Mouse (Mus musculus) embryonic stem cell, embryonic (primary cell): ENCODE results near the gene Rasgef1c.

Experiments
- CTCF ChIA-PET, 4 experiments: fragments of 300-600 bp in 2 of 4; fragments of 350-600 bp in 2 of 4; sonication (Branson Sonifier 250); formaldehyde crosslinking; loops; one replicate each; lab custom pipeline; 2022; ENCODE audit warnings: inconsistent platforms in 2 of 4; lab: Charles Lee
- POLR2A ChIA-PET, 4 experiments: fragments of 300-600 bp in 2 of 4; fragments of 350-600 bp in 2 of 4; sonication (Branson Sonifier 250); formaldehyde crosslinking; loops; one replicate each; lab custom pipeline; 2022; ENCODE audit warnings: antibody characterized with exemption in 4 of 4, inconsistent platforms in 1 of 4; lab: Charles Lee

The Rasgef1c gene

GRCm38 (mm10) chr11:49901659-49902458 is at the start of gene Rasgef1c:
Rasgef1c (plus strand) TSS chr11:49901835.
- ChIA-PET POLR2A (interaction anchor here in 2 of 4 experiments (0.8 to 1.1 kb wide), 2 partner anchors 30 to 54 kb away, joined by 3 read pairs; no protein-coding TSS in a partner anchor), CTCF (interaction anchor here in 2 of 4 experiments (0.6 to 4.0 kb wide), 4 partner anchors 54 to 470 kb away, joined by 3 to 18 read pairs (median 4); no protein-coding TSS in a partner anchor)

- ChIA-PET CTCF (interaction anchor here in 3 of 4 experiments (0.6 to 1.3 kb wide), 3 partner anchors 9 to 650 kb away, joined by 3 read pairs; no protein-coding TSS in a partner anchor), POLR2A (interaction anchor here in 2 of 4 experiments (0.9 to 1.8 kb wide), 2 partner anchors 12 to 14 kb away, joined by 4 read pairs; no protein-coding TSS in a partner anchor)
These were observed 46.5 kb upstream of the Rasgef1c start for GRCm38 (mm10) chr11:49855144-49855543.

- POLR2A ChIA-PET, result no interaction called here
- CTCF ChIA-PET, result interaction anchor here in 1 of 4 experiments (0.7 to 1.2 kb wide), 2 partner anchors 10 to 14 kb away, joined by 3 to 5 read pairs; no protein-coding TSS in a partner anchor
These were observed 40.5 kb upstream of the Rasgef1c start for GRCm38 (mm10) chr11:49861139-49861538.

GRCm38 (mm10) chr11:49863926-49864325 is 37.7 kb upstream of the Rasgef1c start:
- POLR2A ChIA-PET, result interaction anchor here in 1 of 4 experiments (1.1 kb wide), 1 partner anchor 11 kb away, joined by 3 read pairs; no protein-coding TSS in a partner anchor
- CTCF ChIA-PET, result interaction anchor here in 2 of 4 experiments (1.2 to 1.4 kb wide), 3 partner anchors 8 to 211 kb away, joined by 3 to 4 read pairs (median 3); no protein-coding TSS in a partner anchor

DNA sequence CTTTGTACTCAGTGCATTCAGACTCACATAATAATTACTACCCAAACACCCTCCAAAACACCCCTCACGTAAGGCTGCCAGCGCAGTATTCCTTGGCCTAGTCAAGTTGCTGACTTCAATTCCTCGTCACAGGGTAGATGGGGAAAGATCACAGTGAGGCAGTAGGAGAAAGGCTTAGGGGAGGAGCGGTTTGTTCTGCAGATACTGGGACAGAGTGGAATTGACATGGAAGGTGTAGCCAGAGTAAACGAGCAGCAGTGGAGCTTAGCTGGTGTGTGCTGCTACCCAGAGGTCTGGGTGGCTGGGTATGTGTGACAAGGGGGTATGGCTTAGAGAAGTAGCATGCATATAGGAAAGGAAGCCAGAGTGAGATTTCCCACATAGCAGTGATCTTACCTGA is 34.3 kb upstream of the Rasgef1c start:
- ChIA-PET CTCF (interaction anchor here in 1 of 4 experiments (1.8 kb wide), 1 partner anchor 231 kb away, joined by 3 read pairs; no protein-coding TSS in a partner anchor), POLR2A (no interaction called here)

DNA sequence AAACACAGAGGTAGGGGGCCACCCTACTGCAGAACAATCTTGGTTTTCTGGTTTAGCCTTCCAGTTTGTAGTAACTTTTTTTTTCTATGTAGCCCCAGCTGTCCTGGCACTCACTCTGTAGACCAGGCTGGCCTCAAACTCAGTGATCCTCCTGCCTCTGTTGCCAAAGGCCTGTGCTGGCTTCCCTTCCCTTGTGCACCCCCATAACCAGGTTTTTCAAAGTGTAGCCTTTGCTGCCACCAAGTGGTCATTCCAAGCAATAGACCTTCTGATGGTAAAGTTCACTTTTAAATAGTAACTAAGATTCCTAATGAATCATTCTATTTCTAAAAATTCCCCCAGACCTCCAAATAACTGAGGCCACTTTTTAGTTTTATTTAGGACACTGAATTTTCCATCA is 31.9 kb upstream of the Rasgef1c start:
- CTCF ChIA-PET, result interaction anchor here in 3 of 4 experiments (0.5 to 1.3 kb wide), 7 partner anchors 19 to 236 kb away, joined by 3 to 5 read pairs (median 4); no protein-coding TSS in a partner anchor
- POLR2A ChIA-PET, result no interaction called here

GRCm38 (mm10) chr11:49871914-49872313 is 29.7 kb upstream of the Rasgef1c start:
- CTCF ChIA-PET, result interaction anchor here (0.5 to 2.2 kb wide), 45 partner anchors 8 to 268 kb away, joined by 3 to 22 read pairs (median 4); partner anchors contain the start of gene Mapk9 (in 1 of the 4)

GRCm38 (mm10) chr11:49872779-49873178 is 28.9 kb upstream of the Rasgef1c start:
- ChIA-PET CTCF (interaction anchor here in 1 of 4 experiments (1.0 kb wide), 1 partner anchor 26 kb away, joined by 3 read pairs; the partner anchor contains the start of gene Mapk9), POLR2A (no interaction called here)

More at GRCm38 (mm10) chr11:49871914-49872313, 29.7 kb upstream of the Rasgef1c start:
- POLR2A ChIA-PET, result interaction anchor here in 3 of 4 experiments (0.6 to 1.2 kb wide), 5 partner anchors 30 to 220 kb away, joined by 3 to 4 read pairs (median 4); no protein-coding TSS in a partner anchor

DNA sequence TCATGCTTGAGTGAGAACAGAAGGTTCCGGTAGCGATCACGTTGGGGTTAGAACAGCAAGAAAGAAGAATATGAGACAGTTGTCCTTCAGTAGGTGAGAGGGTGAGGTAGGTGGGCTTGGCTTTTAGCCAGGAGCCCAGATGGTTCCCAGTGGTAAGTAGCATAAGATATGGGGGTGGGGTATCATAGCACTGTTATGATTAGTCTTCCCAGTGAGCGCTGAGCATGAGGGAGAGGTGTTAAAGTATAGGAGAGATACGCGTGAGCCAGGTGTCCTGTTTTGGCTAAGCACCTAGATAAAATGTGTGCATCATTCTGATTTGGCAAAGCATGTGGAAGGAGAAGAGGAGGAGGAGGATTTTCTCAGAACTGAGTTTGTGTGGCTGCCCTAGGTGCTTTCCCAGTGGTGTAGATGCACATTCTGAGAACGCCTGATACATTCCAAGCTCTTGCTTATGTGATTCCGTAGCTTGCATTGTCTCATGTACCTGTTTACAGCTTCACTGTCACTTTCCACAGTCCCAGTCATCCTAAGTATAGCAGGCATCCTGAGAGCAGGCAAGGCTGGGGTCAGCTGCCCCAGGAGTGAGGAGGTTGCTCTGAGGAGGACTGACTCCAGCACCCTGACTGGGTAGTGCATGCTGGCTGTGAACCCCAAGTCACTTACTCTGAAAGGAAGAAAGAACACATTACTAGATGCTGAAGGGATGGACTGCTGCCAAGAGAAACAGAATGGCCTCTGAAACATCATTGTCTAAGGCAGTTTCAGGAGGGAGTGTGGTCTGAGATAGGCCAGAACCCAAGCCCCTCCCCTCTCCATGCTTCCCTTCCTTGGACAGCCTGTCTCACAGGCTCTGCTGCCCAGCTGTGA is 24.5 kb upstream of the Rasgef1c start:
- ChIA-PET POLR2A (no interaction called here), CTCF (interaction anchor here in 1 of 4 experiments (1.1 kb wide), 1 partner anchor 84 kb away, joined by 4 read pairs; no protein-coding TSS in a partner anchor)

- POLR2A ChIA-PET, result no interaction called here
- CTCF ChIA-PET, result interaction anchor here in 3 of 4 experiments (0.5 to 3.2 kb wide), 4 partner anchors 8 to 305 kb away, joined by 3 to 11 read pairs (median 4); no protein-coding TSS in a partner anchor
These were observed 21.5 kb upstream of the Rasgef1c start for GRCm38 (mm10) chr11:49879950-49880642.

DNA sequence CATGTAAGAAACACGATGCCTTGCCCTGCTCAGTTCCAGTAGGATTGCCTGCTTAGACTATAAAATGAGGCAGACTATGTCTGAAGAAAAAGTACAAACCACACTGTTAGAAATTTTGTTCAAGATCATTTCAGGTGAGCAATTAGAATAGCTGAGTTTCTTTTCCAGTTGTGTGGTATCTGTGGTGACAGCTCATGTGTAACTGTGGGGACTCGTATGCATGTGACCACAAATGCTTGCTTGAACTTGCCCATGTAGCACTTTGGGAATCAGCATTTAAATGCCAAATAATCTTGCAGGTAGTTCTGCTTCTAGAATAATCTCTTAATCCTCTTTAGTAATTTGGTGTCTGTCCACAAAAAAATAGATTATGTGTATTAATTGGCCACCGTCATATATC is 18.2 kb upstream of the Rasgef1c start:
- ChIA-PET POLR2A (interaction anchor here in 1 of 4 experiments (0.5 to 1.0 kb wide), 2 partner anchors 116 to 172 kb away, joined by 3 to 4 read pairs; no protein-coding TSS in a partner anchor), CTCF (no interaction called here)

- ChIA-PET POLR2A (interaction anchor here in 1 of 4 experiments (1.3 kb wide), 1 partner anchor 10 kb away, joined by 4 read pairs; no protein-coding TSS in a partner anchor), CTCF (no interaction called here)
These were observed 13.2 kb upstream of the Rasgef1c start for GRCm38 (mm10) chr11:49888469-49888868.

DNA sequence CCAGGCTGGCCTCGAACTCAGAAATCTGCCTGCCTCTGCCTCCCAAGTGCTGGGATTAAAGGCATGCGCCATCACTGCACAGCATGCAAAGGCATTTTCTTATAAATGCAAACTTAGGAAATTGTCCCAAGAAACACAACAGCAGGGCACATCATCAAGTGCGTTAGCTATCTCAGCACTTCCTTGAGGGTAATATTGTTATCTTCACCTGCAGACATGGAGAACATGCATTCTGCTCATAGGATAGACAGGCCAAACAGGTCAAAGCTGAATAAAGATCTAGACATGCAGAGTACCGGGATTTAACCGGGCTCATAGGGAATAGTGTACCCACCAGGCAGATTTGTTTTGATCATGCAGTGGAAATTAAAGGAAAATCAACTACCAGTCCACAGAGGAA is 9.6 kb upstream of the Rasgef1c start:
- POLR2A ChIA-PET, result interaction anchor here in 1 of 4 experiments (0.7 kb wide), 1 partner anchor 134 kb away, joined by 4 read pairs; no protein-coding TSS in a partner anchor

GRCm38 (mm10) chr11:49893806-49894205 is 7.8 kb upstream of the Rasgef1c start:
- CTCF ChIA-PET, result no interaction called here
- POLR2A ChIA-PET, result interaction anchor here in 1 of 4 experiments (0.6 kb wide), 1 partner anchor 88 kb away, joined by 3 read pairs; no protein-coding TSS in a partner anchor

More for the DNA sequence above, 9.6 kb upstream of the Rasgef1c start:
- CTCF ChIA-PET, result interaction anchor here in 2 of 4 experiments (0.8 to 1.4 kb wide), 2 partner anchors 67 kb away, joined by 3 read pairs; no protein-coding TSS in a partner anchor

GRCm38 (mm10) chr11:49895966-49896590 is 5.6 kb upstream of the Rasgef1c start:
- POLR2A ChIA-PET, result no interaction called here
- CTCF ChIA-PET, result interaction anchor here in 1 of 4 experiments (0.5 kb wide), 1 partner anchor 65 kb away, joined by 11 read pairs; no protein-coding TSS in a partner anchor

DNA sequence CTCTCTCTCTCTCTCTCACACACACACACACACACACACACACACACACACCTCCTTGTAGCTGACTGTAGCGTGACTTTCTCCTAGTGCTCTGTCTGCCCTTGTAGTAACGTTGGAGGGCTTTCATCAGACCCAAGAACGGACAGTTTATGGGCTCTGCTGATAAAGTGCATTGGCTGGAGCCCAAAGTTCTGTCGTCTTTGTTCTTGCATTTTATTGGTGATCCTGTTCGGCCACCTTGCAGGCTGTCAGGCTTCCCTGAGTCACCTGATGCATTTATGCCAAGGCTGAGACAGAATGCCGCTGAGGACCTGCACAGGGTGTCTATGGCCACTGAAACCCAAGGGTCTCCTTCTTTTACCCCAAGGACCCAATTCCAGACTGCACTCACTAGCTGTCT is 1.6 kb upstream of the Rasgef1c start:
- CTCF ChIA-PET, result no interaction called here
- POLR2A ChIA-PET, result no interaction called here
